Mouse (Mus musculus) cerebellum, postnatal 4 days (tissue): ENCODE measurements around the gene Myg1.
A peak's percentile ranks its signal among the peaks of the same experiment; 100 is the strongest.
"Not testable (repeated sequence)": the region's sequence is repeated elsewhere in the genome, so short reads cannot be mapped to it uniquely, and the experiment has no call there.

Source experiments
- DNase-seq, 2 experiments: peaks; one replicate each; pipeline ENCODE4 v3.0.0; 2022; ENCODE audit warnings: low spot score in 2 of 2, mixed read lengths in 1 of 2

Gene Myg1

DNA sequence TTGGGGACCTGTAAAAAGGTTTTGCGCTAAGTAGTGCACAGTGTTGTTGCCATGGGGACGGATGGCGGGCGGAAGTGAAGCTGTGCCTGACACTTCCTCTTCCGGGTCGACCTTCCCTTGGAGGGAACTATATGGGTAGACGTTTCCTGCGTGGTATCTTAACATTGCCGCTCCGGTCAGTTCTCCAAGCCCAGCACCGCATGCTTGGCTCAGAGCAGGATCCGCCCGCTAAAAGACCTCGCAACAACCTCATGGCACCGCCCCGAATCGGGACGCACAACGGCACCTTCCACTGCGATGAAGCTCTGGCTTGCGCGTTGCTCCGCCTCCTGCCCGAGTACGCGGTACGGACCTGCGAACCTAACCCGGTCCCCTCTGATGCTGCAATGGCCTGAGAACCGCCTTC, at the start of gene Myg1:
TSS of gene Myg1 (plus strand) at position 100 of the 406 bp plus-strand sequence.
- DNase-seq, result peak; percentile 51 to 70

DNA sequence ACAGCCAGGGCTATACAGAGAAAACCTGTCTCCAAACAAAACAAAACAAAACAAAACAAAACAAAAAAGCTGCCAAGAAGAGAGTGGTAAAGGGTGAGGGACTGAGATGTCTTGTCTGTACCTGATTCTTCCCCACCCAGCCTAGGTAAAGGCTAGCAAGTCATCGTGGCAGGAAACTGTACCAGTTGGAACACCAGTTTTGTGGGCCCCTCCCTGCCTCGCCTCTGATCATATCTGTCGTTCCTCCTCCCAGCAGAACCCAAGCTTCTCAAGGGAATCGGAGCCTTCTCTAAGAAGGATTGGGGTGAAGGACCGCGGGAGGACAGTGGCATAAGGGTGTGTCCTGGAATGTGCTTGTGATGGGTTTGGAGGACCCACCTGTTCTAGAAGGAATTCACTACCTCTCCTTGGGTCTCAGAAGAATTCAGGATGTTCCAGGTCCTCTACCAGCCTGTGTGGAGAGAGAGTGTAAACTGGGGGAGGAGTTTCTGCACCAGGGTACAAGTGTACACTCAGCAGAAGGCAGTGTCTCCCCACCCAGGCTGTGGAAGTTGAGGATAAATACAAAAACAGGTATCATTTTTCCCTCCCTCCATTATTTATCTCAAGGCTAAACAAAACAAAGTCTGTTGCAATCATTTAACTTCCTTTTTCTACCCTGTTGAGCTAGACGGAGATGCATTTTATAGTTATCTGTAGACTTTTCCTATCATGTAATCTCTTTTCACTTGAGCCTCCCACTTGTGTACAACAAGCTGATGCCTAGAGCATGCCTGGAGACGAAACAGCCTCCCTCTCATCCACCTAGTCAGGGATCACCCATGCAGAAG, 48.8 kb upstream of the Myg1 start:
- DNase-seq, result no peak

DNA sequence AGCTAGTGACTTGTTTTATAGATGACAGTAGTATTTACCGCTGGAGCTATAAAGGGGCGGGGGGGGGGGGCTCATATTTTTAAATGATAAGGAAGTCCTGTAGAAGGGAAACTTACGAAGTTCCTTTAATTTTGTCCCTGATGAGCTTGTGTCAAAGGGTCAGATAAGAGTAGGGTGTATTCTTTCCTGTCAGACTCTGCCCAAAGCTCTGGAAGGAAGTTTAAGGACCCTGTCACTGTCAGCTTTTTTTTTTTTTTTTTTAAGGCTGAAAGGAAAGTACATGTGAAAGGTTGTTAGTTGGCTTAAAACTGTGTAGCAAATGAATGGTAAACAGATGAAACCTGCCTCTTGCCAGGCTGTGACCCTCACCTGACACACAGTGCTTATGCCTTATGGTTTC, 47.9 kb upstream of the Myg1 start:
- no peak for DNase-seq

DNA sequence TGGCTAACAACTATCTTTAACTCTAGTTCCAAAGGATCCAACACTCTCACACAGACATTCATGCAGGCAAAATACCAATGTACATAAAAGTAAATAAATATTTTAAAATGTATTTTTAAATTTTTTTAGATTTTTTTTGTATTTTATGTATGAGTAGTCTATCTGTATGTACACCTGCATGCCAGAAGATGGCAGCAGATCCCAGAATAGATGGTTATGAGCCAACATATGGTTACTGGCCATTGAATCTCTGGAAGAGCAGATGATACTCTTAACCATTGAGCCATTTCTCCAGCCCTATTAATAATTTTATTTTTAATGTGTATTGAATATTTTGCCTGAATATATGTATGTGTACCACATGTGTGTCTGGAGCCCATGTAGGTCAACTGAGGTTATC, 44.1 kb upstream of the Myg1 start:
- no peak for DNase-seq

DNA sequence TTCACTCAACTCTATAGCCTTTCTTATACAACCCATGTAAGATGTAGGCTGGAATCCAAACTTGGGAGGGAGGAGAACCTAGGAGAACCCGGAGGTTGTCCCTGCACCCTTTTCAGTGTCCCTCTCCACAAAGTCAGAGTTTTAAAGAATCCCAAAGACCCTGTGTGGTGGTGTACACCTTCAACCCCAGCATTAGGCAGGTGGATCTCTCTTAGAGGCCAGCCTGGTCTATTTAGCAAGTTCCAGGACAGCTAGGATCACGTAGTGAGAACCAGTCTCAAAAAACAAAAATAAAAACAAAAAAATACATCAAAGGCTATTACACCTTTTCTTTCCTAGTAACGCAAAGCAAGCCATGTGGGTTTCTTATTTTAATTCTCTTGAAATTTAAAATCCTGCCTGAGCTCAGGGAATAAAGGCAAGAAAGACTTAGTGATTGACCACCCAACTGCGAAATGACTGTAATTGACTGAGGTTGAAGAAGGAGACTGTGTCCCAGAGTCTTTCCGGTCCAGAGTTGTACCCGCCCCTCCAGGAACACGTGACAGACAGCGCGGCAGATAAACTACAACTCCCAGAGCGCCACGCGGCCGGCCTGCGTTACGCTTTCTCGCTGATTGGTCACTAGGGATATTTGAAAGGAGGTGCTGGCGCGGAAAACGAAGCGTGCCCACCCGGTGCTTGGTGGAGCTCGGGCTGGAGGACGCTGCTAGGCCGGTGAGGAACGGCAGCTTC, 35.7 kb upstream of the Myg1 start, which contains the start of gene Espl1:
TSS of gene Espl1 (plus strand) at position 634 of the 735 bp plus-strand sequence.
- DNase-seq, result peak; percentile 88 to 95

DNA sequence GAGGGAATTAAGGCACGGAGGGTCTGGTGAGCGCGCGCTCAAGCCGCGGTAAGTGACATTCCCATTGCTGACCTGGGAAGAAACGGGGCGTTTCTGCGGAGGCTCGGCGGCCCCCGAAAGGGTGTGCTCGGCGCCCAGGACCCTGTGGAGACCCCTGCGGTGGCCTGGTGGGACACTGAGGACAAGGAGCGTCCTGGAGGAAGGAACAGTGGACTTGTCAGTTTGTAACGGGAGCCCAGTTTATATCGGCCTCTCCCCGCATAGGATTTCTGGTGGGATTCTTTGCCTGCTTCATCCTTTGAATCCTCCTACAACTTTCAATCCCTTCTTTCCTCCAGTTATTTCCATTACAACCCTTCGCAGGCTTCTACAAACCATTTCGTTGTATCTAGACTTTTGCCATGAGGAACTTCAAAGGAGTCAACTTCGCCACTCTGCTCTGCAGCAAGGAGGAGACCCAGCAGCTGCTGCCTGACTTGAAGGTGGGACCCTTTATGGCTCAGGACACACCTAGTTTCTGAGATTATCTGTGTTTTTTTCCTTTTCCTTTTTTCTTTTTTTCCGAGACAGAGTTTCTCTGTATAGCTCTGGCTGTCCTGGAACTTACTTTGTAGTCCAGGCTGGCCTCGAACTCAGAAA, 35.0 kb upstream of the Myg1 start:
- DNase-seq, result no peak

DNA sequence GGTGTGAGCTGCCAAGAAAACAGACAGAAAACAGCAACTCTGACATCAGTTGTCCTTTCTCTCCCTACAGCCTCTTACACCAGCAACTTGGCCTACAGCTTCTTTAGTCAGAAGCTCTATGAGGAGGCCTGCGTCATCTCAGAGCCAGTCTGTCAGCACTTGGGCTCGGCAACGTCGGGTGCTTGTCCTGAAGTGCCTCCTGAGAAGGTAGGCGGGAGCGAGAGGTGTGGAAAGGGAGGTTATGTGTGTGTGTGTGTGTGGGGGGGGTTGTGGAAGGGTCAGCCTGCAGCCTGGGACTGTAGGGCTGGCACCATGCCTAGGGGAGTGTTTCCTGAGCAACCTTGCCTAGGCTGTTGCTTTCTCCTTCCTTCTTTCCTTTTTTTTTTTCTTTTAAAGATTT, 29.0 kb upstream of the Myg1 start:
- no peak for DNase-seq

DNA sequence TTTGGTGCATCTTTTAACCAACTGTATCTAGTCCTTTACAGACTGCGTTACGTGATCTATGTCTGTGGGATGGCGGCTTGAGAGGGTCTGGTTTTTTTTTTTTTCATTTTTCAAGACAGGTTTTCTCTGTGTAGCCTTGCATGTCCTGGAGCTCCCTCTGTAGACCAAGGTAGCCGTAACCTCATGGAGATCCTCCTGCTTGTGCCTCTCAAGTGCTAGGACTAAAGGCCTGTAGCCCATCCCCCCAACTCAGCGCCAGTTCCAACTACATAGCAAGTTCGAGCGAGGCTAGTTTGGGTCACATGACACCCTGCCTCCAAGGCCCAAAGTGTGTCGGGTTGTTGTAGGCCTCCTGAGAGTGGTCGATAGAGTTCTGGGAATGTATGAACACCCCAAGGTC, 22.8 kb upstream of the Myg1 start:
- no peak for DNase-seq

DNA sequence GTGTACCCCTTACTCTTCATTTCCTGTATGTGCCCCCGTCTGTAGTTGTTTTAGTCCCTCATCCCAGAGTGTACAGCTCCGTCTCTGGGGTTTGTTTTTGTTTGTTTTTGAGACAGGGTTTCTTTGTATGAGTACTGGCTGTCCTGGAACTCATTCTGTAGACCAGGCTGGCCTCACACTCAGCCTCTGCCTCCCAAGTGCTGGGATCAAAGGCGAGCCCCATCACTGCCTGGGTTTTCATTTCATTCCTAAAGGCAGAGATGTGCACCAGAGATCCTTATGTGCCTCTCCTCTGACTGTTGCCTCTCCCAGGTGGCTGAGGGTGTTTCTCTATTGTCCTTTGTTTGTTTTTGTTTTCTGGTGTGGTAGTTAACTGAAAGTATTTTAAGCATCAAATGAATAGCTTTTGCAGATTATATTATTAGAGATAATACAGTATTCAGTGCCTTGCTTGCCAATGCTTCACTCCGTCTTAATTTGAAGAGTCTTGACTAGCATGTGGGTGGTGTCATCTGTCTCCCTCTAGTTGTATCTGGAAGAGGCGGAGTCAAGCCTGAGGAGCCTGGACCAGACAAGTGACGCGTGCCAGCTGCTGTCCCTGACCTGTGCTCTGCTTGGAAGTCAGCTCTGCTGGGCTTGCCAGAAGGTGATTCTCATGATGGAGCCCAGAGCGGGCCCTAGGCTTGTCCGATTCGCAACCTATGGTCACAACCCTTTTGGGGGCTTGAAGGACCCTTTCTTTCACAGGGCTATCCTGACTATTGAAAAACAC, 21.2 kb upstream of the Myg1 start:
- no peak for DNase-seq

DNA sequence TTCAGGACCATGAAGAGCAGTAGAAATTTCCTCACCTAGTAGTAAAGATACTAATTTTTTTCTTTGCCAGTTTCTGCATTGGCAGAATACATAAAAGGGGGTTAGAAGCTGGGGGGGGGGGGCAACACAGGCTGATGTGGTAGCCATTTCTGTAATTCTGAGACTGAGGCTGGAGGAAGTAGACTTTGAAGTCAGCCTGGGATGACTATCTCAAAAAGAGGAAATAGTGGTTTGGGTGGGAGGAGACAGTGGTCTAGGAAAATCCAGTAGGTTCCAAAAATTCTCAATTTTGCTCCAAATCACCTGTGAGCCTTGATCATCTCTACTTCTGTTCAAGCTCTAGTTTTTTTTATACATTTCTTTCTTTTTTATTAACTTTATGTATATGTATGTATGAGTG, 20.0 kb upstream of the Myg1 start:
- DNase-seq, result no peak

DNA sequence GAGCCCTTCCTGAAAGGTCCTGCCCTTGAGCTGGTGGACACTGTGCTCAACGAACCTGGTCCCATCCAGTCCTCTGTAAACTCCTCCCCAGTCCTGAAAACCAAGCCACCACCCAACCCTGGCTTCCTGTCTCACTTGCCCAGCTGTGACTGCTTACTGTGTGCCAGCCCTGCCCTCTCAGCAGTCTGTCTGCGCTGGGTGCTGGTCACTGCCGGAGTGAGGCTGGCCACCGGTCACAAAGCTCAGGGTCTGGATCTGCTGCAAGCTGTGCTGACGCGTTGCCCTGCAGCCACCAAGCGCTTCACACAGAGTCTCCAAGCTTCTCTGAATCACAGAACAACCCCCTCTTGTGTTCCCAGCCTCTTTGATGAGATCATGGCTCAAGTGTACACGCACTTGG, 16.2 kb upstream of the Myg1 start:
- DNase-seq, result no peak

DNA sequence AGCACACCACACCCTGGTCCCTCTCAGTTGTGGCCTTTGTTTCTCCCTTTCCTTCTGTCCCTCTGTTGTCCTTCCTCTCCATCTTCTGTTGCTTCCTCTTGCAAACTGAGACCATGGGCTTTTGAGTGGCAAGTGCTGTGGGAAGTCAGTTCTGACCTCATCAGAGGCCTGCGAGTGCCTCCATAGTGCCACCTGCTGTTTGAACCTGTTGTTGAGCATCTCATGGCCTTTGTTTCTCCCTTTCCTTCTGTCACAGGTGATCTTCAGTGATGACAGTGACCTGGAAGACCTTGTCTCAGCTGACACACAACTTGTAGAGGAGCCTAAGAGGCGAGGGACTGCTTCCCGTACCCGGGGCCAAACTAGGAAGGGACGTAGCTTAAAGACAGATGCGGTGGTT, 15.2 kb upstream of the Myg1 start:
- DNase-seq, result peak in 1 of 2 experiments; percentile 49

DNA sequence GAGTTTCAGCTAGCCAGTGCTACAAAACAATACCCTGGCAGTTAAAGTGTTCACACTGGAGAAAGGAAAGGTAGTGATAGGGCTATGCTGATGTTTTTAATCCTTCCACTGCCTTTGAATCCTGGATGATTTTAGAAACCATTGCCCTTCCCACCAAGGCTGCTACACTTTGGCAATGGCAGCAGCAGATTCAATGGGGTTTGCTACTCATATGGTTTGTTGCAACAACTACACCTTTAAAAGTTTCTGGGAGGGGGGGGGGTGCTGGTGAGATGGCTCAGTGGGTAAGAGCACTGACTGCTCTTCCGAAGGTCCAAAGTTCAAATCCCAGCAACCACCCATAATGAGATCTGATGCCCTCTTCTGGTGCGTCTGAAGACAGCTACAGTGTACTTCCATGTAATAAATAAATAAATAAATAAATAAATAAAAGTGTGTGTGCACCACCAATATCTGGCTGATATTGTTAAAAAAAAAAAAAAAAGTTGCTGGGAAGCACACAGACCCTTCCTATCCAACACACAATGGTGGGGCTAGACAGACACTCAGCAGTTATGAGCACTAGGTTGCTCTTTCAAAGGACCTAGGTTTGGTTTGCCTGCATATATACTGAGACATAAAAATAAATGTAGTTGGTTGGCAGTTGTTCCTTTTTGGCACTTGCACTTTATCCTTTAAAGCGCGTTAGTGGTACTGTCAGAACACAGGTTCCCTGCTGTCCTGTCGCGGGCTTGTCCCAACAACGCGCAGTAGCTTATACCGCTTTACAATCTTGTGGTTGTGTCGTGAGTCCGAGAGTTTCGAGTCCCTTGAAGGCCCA, 6.6 kb upstream of the Myg1 start:
- DNase-seq, result no peak

DNA sequence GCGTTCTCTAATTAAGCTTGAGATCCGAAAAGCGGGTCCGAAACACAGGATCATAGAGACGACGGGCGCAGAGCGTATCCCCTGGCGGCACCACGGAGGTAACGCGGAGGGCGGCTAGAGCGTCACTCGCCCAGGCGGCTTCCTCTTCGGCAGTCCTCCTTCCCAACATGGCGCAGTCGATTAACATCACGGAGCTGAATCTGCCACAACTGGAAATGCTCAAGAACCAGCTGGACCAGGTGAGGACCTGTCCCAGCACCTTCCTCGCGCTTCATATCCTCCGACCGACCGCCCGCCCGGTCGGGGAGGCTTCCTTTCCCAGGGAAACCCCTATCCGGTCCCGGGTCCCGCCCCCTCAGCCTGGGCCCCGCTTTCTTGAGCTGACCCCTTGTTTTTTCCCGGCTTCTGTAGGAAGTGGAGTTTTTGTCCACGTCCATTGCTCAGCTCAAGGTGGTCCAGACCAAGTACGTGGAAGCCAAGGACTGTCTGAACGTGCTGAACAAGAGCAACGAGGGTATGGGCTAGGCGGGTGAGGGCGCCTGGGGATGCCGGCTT, 5.4 kb upstream of the Myg1 start, which contains the start of gene Pfdn5:
TSS of gene Pfdn5 (plus strand) at position 95 of the 555 bp plus-strand sequence.
- peak; percentile 57 to 83 for DNase-seq

DNA sequence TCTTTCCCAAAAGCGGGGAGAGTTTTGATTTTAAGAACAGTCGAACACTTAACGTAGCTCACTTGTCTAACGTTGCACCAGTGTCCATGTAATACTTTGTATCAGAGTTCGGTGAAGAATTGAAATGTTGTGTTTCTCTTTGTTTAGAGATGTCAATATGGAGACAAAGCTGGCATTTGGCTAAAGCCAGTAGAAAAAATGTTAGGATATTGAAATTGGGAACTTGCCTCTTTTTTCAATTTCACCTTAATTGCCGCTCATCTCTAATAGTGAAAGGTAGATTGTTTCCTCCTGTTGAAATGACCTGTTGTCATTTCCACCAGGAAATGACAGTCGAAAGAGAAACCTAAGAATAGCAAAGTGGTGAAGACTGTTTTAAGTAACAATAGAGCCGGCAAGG, 4.6 kb upstream of the Myg1 start:
- DNase-seq, result no peak

DNA sequence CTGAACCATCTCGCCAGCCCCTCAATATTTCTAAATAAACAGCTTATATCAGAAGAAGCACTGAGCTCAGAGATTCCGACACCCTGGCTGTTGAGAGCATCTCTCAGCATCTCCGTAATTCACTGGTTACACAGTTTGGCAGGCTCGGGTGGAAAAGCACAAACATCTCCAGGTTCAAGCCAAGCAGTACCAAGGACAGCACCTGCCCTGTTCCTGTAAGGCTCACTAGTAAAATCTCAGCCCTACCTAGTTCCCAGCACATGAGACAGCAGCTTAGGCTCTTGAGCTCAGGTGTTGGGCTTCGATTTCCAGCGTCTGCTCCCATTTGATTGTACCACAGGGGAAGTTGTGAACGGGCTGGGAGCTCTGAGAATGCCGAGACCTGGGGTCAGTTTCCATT, 3.7 kb downstream of the Myg1 start:
- DNase-seq, result no peak

DNA sequence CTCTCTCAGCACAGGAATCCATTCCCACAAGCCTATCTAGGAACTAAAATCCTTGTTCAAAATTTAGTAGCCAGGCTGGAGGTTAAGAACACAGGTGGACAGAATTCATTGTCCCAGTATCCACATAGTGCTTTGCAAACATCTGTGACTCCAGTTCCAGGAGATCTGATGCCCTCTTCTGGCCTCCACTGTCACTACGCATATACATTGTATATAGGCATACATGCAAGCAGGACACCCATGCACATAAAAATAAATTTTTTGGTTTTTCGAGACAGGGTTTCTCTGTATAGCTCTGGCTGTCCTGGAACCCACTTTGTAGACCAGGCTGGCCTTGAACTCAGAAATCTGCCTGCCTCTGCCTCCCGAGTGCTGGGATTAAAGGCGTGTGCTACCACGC, 4.4 kb downstream of the Myg1 start:
- not testable (repeated sequence) for DNase-seq

DNA sequence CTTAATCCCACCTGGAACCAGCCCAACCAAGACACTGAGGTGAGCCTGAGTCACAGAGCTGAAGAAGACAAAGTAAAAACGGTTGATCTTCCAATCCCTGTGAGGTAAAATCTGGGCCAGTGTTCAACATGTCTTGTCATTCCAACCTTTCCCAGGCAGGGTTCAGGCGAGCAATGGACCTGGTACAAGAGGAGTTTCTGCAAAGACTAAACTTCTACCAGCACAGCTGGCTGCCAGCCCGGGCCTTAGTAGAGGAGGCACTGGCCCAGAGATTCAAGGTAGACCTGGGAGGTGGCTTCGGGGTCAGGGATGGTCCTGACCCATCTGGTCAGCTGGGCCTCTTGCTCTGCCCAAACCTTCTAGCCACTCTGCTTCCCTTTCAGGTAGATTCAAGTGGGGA, 5.4 kb downstream of the Myg1 start:
- DNase-seq, result no peak

DNA sequence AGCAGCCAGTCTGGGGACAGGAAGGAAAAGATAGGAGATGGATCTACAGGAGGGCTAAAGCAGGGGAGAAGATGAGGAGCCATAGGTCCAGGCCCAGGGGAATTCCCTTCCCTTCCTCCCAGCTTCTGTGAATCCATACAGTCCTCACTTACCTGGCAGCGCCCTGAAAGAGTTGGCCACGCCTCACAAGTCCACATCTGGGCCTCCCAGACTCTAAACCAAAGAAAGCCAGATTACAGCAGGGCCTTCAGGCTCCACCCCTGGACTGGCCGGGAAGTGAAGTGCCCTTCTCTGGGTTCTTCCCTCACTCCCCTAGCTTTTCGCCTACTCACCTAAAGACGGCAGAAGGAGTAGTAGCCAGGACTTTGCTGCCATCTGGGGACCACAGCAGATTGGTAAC, 8.1 kb downstream of the Myg1 start:
- no peak for DNase-seq

DNA sequence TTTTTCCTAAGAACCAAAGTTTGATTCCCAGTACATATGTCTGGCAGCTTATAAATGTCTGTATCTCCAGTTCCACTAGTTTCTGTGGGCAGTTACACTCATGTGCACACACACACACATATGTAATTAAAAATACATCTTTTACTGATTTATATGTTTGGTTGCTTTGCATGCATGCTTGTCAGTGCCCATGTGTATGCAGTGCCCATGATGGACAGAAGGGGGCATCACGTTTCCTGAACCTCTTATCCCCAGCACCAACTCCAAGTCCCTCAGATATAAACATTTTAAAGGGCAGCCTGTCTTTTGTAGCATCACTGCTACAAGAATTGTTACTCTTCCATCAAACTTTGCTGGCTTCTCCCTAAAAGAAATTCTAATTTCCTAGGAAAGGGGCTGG, 10.1 kb downstream of the Myg1 start:
- DNase-seq, result peak in 1 of 2 experiments; percentile 49

DNA sequence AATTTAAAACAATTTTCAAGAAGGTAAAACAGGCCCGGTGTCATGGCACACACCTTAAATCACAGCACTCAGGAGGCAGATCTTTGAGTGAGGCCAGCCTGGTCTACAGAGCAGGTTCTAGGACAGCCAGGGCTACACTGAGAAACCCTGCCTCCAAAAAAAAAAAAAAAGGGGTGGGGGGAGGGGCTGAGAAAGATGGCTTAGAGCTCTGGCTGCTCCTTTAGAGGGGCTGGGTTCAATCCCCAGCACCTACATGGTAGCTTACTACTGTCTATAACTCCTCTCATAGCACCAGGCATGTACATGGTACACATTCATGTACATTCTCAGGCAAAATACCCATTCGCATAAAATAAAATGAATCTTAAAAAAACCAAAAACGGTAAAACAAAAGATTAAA, 13.0 kb downstream of the Myg1 start:
- no peak for DNase-seq
